Mouse (Mus musculus) T-helper 2 cell (primary cell): ENCODE data around the gene Slc43a3.

ENCODE experiments used
- in situ Hi-C: fragments of 300-600 bp; cut with MboI, MseI; formaldehyde crosslinking; loops from one replicate; pipeline ENCODE4 v1.15.1; 2025; ENCODE audit warnings: high pct_unique_total_duplicates

The Slc43a3 gene

GRCm38 (mm10) chr2:84935065-84935464, 1.3 kb upstream of the Slc43a3 start:
- in situ Hi-C loops, result no loop called here

DNA sequence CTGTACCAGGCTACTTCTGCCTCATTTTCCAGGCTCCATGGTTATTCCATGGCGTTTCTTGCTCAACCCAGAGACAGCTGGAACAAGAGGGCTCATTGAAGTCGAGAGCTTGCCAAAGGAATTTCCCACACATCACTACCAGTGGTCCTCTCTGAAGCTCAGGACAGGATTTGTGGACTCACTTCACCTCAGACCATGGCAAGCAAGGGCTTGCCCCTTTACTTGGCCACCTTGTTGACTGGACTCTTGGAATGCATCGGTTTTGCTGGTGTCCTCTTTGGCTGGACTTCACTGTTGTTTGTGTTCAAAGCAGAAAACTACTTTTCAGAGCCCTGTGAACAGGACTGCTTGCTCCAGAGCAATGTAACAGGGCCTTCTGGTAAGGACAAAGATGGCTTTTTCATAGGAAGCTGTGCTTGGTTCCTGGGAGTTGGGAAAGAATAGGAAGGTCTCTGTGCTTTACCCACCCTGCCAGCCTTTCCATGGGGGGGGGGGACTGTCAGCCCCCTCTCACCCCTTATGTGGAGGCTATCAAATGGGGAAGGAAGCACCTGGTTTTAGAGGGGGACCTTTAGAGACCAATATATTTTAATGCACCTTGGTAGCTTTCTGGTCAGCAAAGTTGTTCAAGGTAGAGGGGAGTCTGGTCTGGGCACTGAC, 1.2 kb downstream of the Slc43a3 start:
- in situ Hi-C loops, result no loop called here

DNA sequence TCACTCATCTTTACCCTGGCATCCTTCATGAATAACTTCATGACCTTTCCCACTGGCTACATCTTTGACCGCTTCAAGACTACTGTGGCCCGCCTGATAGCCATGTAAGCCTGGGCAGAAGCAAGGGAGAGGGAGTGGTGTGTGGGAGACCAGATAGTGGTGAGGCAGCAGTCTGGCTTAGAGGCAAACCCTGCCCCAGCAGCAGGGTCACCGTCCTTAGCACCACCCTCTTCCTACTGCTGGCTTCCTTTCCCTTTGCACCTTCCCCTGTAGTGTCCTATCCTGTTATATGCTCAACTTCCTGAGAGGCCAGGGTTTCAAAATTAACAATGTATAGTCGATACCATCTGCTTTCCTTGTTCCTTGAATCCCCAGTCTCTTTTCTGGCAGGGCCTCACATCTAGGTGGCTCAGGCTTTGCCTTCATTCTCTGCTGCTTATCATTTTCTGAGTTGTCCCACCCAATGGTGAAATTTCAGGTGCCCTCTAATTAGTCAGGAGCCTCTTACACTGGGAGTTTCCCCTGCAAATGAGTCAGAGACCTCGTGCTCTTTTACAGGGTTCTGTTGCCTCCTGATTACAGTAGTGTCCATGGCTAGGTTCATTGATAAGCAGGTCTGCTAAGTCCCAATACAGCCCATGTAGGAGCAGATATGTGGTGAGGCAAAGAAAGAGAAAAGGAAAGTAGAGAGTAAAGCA, 2.0 kb downstream of the Slc43a3 start:
- in situ Hi-C loops, result no loop called here

DNA sequence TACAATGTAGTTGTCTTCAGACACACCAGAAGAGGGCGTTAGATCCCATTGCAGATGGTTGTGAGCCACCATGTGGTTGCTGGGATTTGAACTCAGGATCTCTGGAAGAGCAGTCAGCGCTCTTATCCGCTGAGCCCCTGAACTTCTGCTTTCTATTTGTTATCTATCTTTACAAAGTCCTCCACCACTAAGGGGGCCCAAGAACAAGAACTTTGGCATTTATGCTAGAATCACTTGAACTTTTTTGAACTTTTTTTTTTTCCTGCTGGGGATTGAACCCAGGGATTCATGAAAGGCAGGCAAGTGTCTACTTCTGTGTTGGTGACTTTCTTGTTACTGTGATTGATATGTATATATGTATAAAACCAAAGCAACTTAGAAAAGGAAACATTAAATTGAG, 2.9 kb downstream of the Slc43a3 start:
- in situ Hi-C loops, result no loop called here

DNA sequence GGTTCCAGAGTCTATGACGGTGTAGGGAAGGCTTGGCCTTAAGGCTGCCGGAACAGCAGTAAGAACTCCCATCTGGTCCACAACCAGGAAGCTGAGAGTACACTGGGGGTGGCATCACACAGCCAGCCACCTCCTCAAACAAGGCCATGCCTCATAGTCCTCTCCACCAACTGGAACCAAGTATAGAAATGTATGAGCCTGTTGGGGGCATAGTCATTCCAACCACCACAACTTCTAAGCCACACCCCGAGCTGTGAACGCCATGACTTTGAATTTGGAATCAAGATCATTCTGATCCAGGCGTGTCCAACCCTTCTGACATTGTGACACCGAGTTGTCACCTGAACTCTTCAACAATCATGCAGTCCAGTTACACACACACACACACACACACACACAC, 3.3 kb downstream of the Slc43a3 start:
- in situ Hi-C loops, result loop anchor here (10.0 kb wide), 1 partner anchor 105 kb away; the partner anchor contains the start of gene Tnks1bp1

- in situ Hi-C loops, result loop anchor here (10.0 kb wide), 1 partner anchor 103 kb away; the partner anchor contains the start of gene Tnks1bp1
Observed at GRCm38 (mm10) chr2:84941332-84941731, 5.0 kb downstream of the Slc43a3 start.

GRCm38 (mm10) chr2:84941795-84942194, 5.4 kb downstream of the Slc43a3 start:
- in situ Hi-C loops, result loop anchor here (10.0 kb wide), 1 partner anchor 103 kb away; the partner anchor contains the start of gene Tnks1bp1

DNA sequence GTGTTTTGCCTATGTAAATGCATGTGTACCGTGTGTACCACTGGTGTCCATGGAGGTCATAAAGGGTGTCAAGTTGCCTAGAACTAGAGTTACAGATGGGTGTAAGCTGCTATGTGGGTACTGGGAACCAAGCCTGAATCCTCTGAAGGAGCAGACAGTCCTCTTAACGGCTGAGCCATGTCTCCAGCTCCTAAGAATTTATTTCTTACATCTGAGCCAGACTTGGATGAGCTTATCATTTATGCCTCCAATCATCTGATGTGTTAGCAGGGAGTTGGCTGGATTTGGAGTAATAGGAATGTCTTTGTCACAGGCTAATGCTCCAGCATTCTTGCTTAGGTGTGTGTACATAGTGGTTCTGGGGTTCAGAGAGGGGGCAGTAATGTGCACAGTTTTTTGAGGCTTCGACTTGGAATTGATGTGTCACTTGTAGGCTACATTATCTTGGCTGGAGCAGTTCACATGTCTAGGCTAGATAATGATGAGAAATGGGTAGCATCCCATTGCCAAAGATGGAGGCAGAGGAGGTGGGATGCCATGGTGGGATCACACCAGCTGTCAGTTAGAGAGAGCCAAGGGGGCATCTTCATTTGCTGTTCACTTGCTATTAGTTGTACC, 10.9 kb downstream of the Slc43a3 start:
- in situ Hi-C loops, result loop anchor here (10.0 kb wide), 1 partner anchor 98 kb away; the partner anchor contains the start of gene Tnks1bp1

- in situ Hi-C loops, result loop anchor here (10.0 kb wide), 1 partner anchor 97 kb away; the partner anchor contains the start of gene Tnks1bp1
Observed at GRCm38 (mm10) chr2:84948252-84948651, 11.9 kb downstream of the Slc43a3 start.

- in situ Hi-C loops, result loop anchor here (10.0 kb wide), 1 partner anchor 96 kb away; the partner anchor contains the start of gene Tnks1bp1
Observed at GRCm38 (mm10) chr2:84948721-84949120, 12.3 kb downstream of the Slc43a3 start.

- in situ Hi-C loops, result no loop called here
Observed at GRCm38 (mm10) chr2:84951027-84951426, 14.6 kb downstream of the Slc43a3 start.

DNA sequence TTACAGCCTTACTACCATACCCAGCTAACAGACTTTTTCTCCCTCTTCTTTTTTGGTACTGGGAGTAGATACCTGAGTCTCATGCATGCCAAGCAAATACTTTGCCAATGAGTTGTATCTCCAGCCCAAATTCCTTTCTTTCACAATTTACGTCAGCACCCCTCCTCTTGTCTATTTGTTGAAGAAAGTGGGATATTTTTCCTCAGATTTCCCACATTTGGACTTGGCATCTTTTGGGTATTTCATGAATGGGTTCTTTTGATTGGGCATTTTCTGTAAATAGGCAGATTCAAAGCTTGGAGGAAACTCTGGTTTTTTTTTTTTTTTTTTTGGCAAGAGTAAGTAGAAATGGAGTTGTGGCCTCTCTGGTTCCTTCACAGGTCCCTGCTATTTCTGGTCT, 15.9 kb downstream of the Slc43a3 start:
- in situ Hi-C loops, result no loop called here

GRCm38 (mm10) chr2:84952693-84953092, 16.3 kb downstream of the Slc43a3 start:
- in situ Hi-C loops, result no loop called here

DNA sequence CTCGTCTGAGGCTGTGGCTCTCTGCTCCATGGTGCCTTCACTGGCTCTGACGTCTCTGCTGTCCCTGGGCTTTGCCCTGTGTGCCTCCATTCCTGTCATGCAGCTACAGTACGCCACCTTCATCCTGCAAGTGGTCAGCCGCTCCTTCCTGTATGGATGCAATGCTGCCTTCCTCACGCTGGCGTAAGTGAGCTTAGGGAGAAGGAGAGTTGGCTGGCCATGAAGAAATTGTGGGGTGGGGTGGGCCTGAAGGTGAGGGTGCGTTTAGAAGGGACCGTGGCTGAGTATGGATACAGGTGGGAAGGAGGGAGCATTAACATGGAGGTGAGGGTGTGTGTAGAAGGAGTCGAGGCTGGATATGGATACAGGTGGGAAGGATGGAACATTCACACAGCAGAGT, 19.1 kb downstream of the Slc43a3 start:
- in situ Hi-C loops, result no loop called here

GRCm38 (mm10) chr2:84956274-84956673, 19.9 kb downstream of the Slc43a3 start:
- in situ Hi-C loops, result no loop called here

GRCm38 (mm10) chr2:84958588-84959264, 22.3 kb downstream of the Slc43a3 start:
- in situ Hi-C loops, result no loop called here

- in situ Hi-C loops, result no loop called here
Observed at GRCm38 (mm10) chr2:84961300-84961699, 24.9 kb downstream of the Slc43a3 start.

GRCm38 (mm10) chr2:84961901-84962300, 25.5 kb downstream of the Slc43a3 start:
- in situ Hi-C loops, result no loop called here

GRCm38 (mm10) chr2:84962906-84963507, 26.6 kb downstream of the Slc43a3 start:
- in situ Hi-C loops, result no loop called here

- in situ Hi-C loops, result no loop called here
Observed at GRCm38 (mm10) chr2:84964111-84964801, 27.9 kb downstream of the Slc43a3 start.
